17 mouse cellular contexts compared by ENCODE assay signal in genomic region chr12:24584835-24585234, GRCm38 (mm10). TPM values are rescaled to one million over a fixed set of nuclear protein-coding genes. Genes with fewer than 3 reads are reported as not detected.
DNase-seq lines count a peak whose midpoint lies in the region; ATAC-seq and TF ChIP-seq lines count a peak whose summit lies in the region.
"Had no signal": no experiment of that assay in that cellular context is flagged by ENCODE, and none has a peak within 500 bp of the region (broad histone marks: within the 10 kb centered on the region; RNA-seq: fewer than 3 reads in every experiment).

No protein-coding gene starts in this region.

- no peaks in the 10 kb centered on the region for H3K27me3 ChIP-seq in liver, postnatal 0 days (ENCODE audit: insufficient read depth, low read length)
- H3K27me3 ChIP-seq: CH12.LX; limb, embryonic 12.5 days; liver, embryonic 15.5 days; midbrain, embryonic 12.5 days; stomach, embryonic 15.5 days had no signal

- TF ChIP-seq CTCF in liver, postnatal 0 days (IDR thresholded peaks at IDR 0.05; ENCODE audit: low read depth) = no peak

- TF ChIP-seq EP300 in liver, postnatal 0 days (IDR thresholded peaks at IDR 0.05; ENCODE audit: low read depth) = no peak

- H3K4me1 ChIP-seq in liver, postnatal 0 days (ENCODE audit: insufficient read depth) = no peaks in the 10 kb centered on the region
- H3K4me1 ChIP-seq: midbrain, embryonic 12.5 days; stomach, embryonic 15.5 days had no signal

- no peak overlapping the region for H3K9ac ChIP-seq in liver, postnatal 0 days (replicated peaks)
- H3K9ac ChIP-seq: limb, embryonic 12.5 days; liver, embryonic 15.5 days; midbrain, embryonic 12.5 days; stomach, embryonic 15.5 days had no signal

- no peaks in the 10 kb centered on the region for H3K9me3 ChIP-seq in liver, postnatal 0 days (ENCODE audit: low read length)
- H3K9me3 ChIP-seq: limb, embryonic 12.5 days; liver, embryonic 15.5 days; midbrain, embryonic 12.5 days; stomach, embryonic 15.5 days had no signal

- DNase-seq in cerebellum, adult 9-11 months = peak; percentile 24
- DNase-seq in cerebellum, adult 11 months = no peak
- DNase-seq in gastrocnemius, postnatal 14 days = peak; percentile 33
- DNase-seq in gastrocnemius, postnatal 4 days (ENCODE audit: low spot score in 2 of 2) = no peak
- DNase-seq in layer of hippocampus, adult 9-11 months = peak; percentile 66
- no peak for DNase-seq in layer of hippocampus, adult 11-12 months (ENCODE audit: low spot score)
- peak; percentile 52 to 63 for DNase-seq in layer of hippocampus, postnatal 10 days (ENCODE audit: low spot score in 2 of 2)
- no peak for DNase-seq in liver, postnatal 0 days
- DNase-seq: kidney, adult 11 months; kidney, postnatal 36 days; lung, postnatal 36 days had no signal

- ATAC-seq in liver, postnatal 0 days = no peak

- intact Hi-C loops in gastrocnemius, postnatal 14 days (cut with DNase I; ENCODE audit: low total_unique reads) = no loop called here

- WGBS in liver, postnatal 0 days (ENCODE audit: insufficient replicate concordance) = 81% methylated on average over 8 of the region's 8 CpGs

- H3K27ac ChIP-seq in liver, postnatal 0 days (ENCODE audit: low read depth) = no peak overlapping the region
- H3K27ac ChIP-seq: limb, embryonic 12.5 days; liver, embryonic 15.5 days; midbrain, embryonic 12.5 days; stomach, embryonic 15.5 days had no signal

- no peaks in the 10 kb centered on the region for H3K36me3 ChIP-seq in liver, postnatal 0 days (replicated peaks; ENCODE audit: insufficient read depth, low read length)
- H3K36me3 ChIP-seq: liver, embryonic 15.5 days; midbrain, embryonic 12.5 days; stomach, embryonic 15.5 days had no signal

- no peak overlapping the region for H3K4me3 ChIP-seq in liver, postnatal 0 days (ENCODE audit: low read depth, low read length)
- H3K4me3 ChIP-seq: erythroblast, embryonic 14.5 days; limb, embryonic 12.5 days; liver, embryonic 15.5 days; midbrain, embryonic 12.5 days; stomach, embryonic 15.5 days had no signal

- H3K4me2 ChIP-seq in liver, postnatal 0 days (ENCODE audit: low read depth, low read length) = no peak overlapping the region
- H3K4me2 ChIP-seq: limb, embryonic 12.5 days; liver, embryonic 15.5 days; midbrain, embryonic 12.5 days; stomach, embryonic 15.5 days had no signal

RNA-seq across cellular contexts. Expression of gene Grhl1, which starts 12.8 kb away (rescaled TPM):
- total RNA-seq in gastrocnemius, postnatal 14 days (2021) = under 1 TPM; 0.16 to 0.22 TPM
- under 1 TPM; 0.54 to 0.64 TPM for total RNA-seq in gastrocnemius, postnatal 4 days (2021)
- 10 to 100 TPM; 16.4 to 17.2 TPM for total RNA-seq in layer of hippocampus, postnatal 10 days (2021)
- polyA plus RNA-seq in liver, postnatal 0 days (2015; fragmentation: Nextera tagmentation; extraction: Ambion mirVana) = 0.20 and 0.23 TPM in 2 replicates

Comparison
In these comparisons a context has a peak if more than half of its experiments do, and no peak if none do; other contexts are left out.
1. DNase-seq: peak in cerebellum, adult 9-11 months (single experiment), gastrocnemius, postnatal 14 days (single experiment), layer of hippocampus, adult 9-11 months (single experiment) and layer of hippocampus, postnatal 10 days (2 of 2); none in cerebellum, adult 11 months (single experiment), gastrocnemius, postnatal 4 days (0 of 2), layer of hippocampus, adult 11-12 months (single experiment) and liver, postnatal 0 days (single experiment).
2. RNA of gene Grhl1, which starts 12.8 kb away (total RNA-seq): 16.4 to 17.2 TPM in layer of hippocampus, postnatal 10 days; 0.54 to 0.64 TPM in gastrocnemius, postnatal 4 days and 0.16 to 0.22 TPM in gastrocnemius, postnatal 14 days; every median in the first group is over 10 times any median in the second.